Mouse (Mus musculus) ES-Bruce4 (cell line): ENCODE results near the gene S1pr2.

Experiments
- CTCF ChIP-seq: IDR thresholded peaks from one replicate; pipeline ENCODE4 v1.8.1; 2011; ENCODE audit warnings: low read depth, low read length
- EP300 ChIP-seq: IDR thresholded peaks from 2 replicates; pipeline ENCODE4 v1.6.1; 2011; ENCODE audit warnings: low read depth, low read length; ENCODE audit not compliant: insufficient read depth

GRCm38 (mm10) chr9:21010362-21010761 is 33.8 kb upstream of the S1pr2 start:
- no peak for TF ChIP-seq EP300
- no peak for TF ChIP-seq CTCF
